Mouse (Mus musculus): ENCODE results near the gene Prkcb. TPM values are rescaled to one million over a fixed set of nuclear protein-coding genes. Genes with fewer than 3 reads are reported as not detected.
A peak's percentile ranks its signal among the peaks of the same experiment; 100 is the strongest.

Prkcb gene
- polyA plus RNA-seq, 1 experiment from 2014 or later, result 111 TPM

GRCm38 (mm10) chr7:122520850-122521638 is 232.5 kb downstream of the Prkcb start:
- Histone ChIP-seq H3K27me3 (ENCODE audit: control insufficient read depth, insufficient read depth, low read length) (no peaks in the 10 kb centered on the region), H3K27ac (replicated peaks; ENCODE audit: low read depth, low read length) (no peak overlapping the region; the same call in 1 of the 2 replicates), H3K4me2 (ENCODE audit: low read length) (no peak overlapping the region), H3K4me3 (replicated peaks; ENCODE audit: low read depth, low read length) (no peak overlapping the region), H3K36me3 (ENCODE audit: control insufficient read depth, insufficient read depth, low read length) (no peaks in the 10 kb centered on the region), H3K9me3 (ENCODE audit: control insufficient read depth, low read length) (no peaks in the 10 kb centered on the region), H3K9ac (replicated peaks; ENCODE audit: low read length) (no peak overlapping the region; the same call in 1 of the 2 replicates), H3K4me1 (ENCODE audit: control insufficient read depth, insufficient read depth, low read length) (0 out of 2 replicates have a peak, but pooled peaks cover 6% of the 10 kb centered on the region)
- DNase-seq, result peak; percentile 38
- ATAC-seq (ENCODE audit: low FRiP score, low TSS enrichment), result no peak
- 20% methylated on average over 7 of the region's 7 CpGs for WGBS

- 89% methylated on average over 11 of the region's 11 CpGs for WGBS
- Histone ChIP-seq H3K27me3 (ENCODE audit: control insufficient read depth, insufficient read depth, low read length) (no peaks in the 10 kb centered on the region), H3K27ac (replicated peaks; ENCODE audit: low read depth, low read length) (no peak overlapping the region), H3K4me1 (ENCODE audit: control insufficient read depth, insufficient read depth, low read length) (no peaks in the 10 kb centered on the region), H3K4me3 (replicated peaks; ENCODE audit: low read depth, low read length) (no peak overlapping the region), H3K4me2 (ENCODE audit: low read length) (no peak overlapping the region), H3K9ac (replicated peaks; ENCODE audit: low read length) (no peak overlapping the region), H3K9me3 (ENCODE audit: control insufficient read depth, low read length) (no peaks in the 10 kb centered on the region), H3K36me3 (ENCODE audit: control insufficient read depth, insufficient read depth, low read length) (0 out of 2 replicates have a peak, but pooled peaks cover 2% of the 10 kb centered on the region)
- ATAC-seq (ENCODE audit: low FRiP score, low TSS enrichment) (no peak), DNase-seq (no peak)
These were observed 239.7 kb downstream of the Prkcb start for GRCm38 (mm10) chr7:122528201-122528600.

GRCm38 (mm10) chr7:122528646-122529045 is 240.1 kb downstream of the Prkcb start:
- H3K9ac ChIP-seq (replicated peaks; ENCODE audit: low read length), result no peak overlapping the region
- no peaks in the 10 kb centered on the region for H3K27me3 ChIP-seq (ENCODE audit: control insufficient read depth, insufficient read depth, low read length)
- H3K27ac ChIP-seq (replicated peaks; ENCODE audit: low read depth, low read length), result no peak overlapping the region
- no peak overlapping the region for H3K4me2 ChIP-seq (ENCODE audit: low read length)
- no peak for ATAC-seq (ENCODE audit: low FRiP score, low TSS enrichment)
- 0 out of 2 replicates have a peak, but pooled peaks cover 2% of the 10 kb centered on the region for H3K36me3 ChIP-seq (ENCODE audit: control insufficient read depth, insufficient read depth, low read length)
- H3K9me3 ChIP-seq (ENCODE audit: control insufficient read depth, low read length), result no peaks in the 10 kb centered on the region
- no peaks in the 10 kb centered on the region for H3K4me1 ChIP-seq (ENCODE audit: control insufficient read depth, insufficient read depth, low read length)
- no peak overlapping the region for H3K4me3 ChIP-seq (replicated peaks; ENCODE audit: low read depth, low read length)
- WGBS, result 96% methylated on average over 5 of the region's 5 CpGs
- no peak for DNase-seq

GRCm38 (mm10) chr7:122533566-122534360 is 245.2 kb downstream of the Prkcb start:
- no peak for ATAC-seq (ENCODE audit: low FRiP score, low TSS enrichment)
- Histone ChIP-seq H3K27me3 (ENCODE audit: control insufficient read depth, insufficient read depth, low read length) (no peaks in the 10 kb centered on the region), H3K9ac (replicated peaks; ENCODE audit: low read length) (no peak overlapping the region), H3K9me3 (ENCODE audit: control insufficient read depth, low read length) (no peaks in the 10 kb centered on the region), H3K36me3 (ENCODE audit: control insufficient read depth, insufficient read depth, low read length) (0 out of 2 replicates have a peak, but pooled peaks cover 2% of the 10 kb centered on the region), H3K27ac (replicated peaks; ENCODE audit: low read depth, low read length) (no peak overlapping the region), H3K4me3 (replicated peaks; ENCODE audit: low read depth, low read length) (no peak overlapping the region), H3K4me2 (ENCODE audit: low read length) (no peak overlapping the region), H3K4me1 (ENCODE audit: control insufficient read depth, insufficient read depth, low read length) (no peaks in the 10 kb centered on the region)
- WGBS, result 90% methylated on average over 9 of the region's 9 CpGs
- DNase-seq, result no peak

- Histone ChIP-seq H3K9me3 (ENCODE audit: control insufficient read depth, low read length) (no peaks in the 10 kb centered on the region), H3K4me3 (replicated peaks; ENCODE audit: low read depth, low read length) (no peak overlapping the region), H3K9ac (replicated peaks; ENCODE audit: low read length) (no peak overlapping the region), H3K36me3 (ENCODE audit: control insufficient read depth, insufficient read depth, low read length) (no peaks in the 10 kb centered on the region), H3K27ac (replicated peaks; ENCODE audit: low read depth, low read length) (no peak overlapping the region), H3K4me2 (ENCODE audit: low read length) (no peak overlapping the region), H3K4me1 (ENCODE audit: control insufficient read depth, insufficient read depth, low read length) (peaks cover 4% of the 10 kb centered on the region; the same call in 1 of the 2 replicates), H3K27me3 (ENCODE audit: control insufficient read depth, insufficient read depth, low read length) (no peaks in the 10 kb centered on the region)
- no peak for DNase-seq
- ATAC-seq (ENCODE audit: low FRiP score, low TSS enrichment), result no peak
- WGBS, result 93% methylated on average over 3 of the region's 3 CpGs
These were observed 256.1 kb downstream of the Prkcb start for GRCm38 (mm10) chr7:122544616-122545015.

GRCm38 (mm10) chr7:122556575-122557140 is 268.1 kb downstream of the Prkcb start:
- no peak overlapping the region for H3K4me3 ChIP-seq (replicated peaks; ENCODE audit: low read depth, low read length)
- 20% methylated on average over 6 of the region's 6 CpGs for WGBS
- peaks cover 26% of the 10 kb centered on the region; the same call in 1 of the 2 replicates for H3K4me1 ChIP-seq (ENCODE audit: control insufficient read depth, insufficient read depth, low read length)
- H3K9me3 ChIP-seq (ENCODE audit: control insufficient read depth, low read length), result no peaks in the 10 kb centered on the region
- no peaks in the 10 kb centered on the region for H3K36me3 ChIP-seq (ENCODE audit: control insufficient read depth, insufficient read depth, low read length)
- DNase-seq (peak; percentile 64), ATAC-seq (ENCODE audit: low FRiP score, low TSS enrichment) (no peak; the same call in 1 of the 2 replicates)
- H3K27ac ChIP-seq (replicated peaks; ENCODE audit: low read depth, low read length), result peak overlapping the region; percentile 37
- H3K4me2 ChIP-seq (ENCODE audit: low read length), result no peak overlapping the region
- no peaks in the 10 kb centered on the region for H3K27me3 ChIP-seq (ENCODE audit: control insufficient read depth, insufficient read depth, low read length)
- H3K9ac ChIP-seq (replicated peaks; ENCODE audit: low read length), result no peak overlapping the region

GRCm38 (mm10) chr7:122558085-122558811 is 269.7 kb downstream of the Prkcb start:
- Histone ChIP-seq H3K4me3 (replicated peaks; ENCODE audit: low read depth, low read length) (no peak overlapping the region), H3K27ac (replicated peaks; ENCODE audit: low read depth, low read length) (0 out of 2 replicates have a peak overlapping the region, but pooled peaks have one; percentile 45), H3K9me3 (ENCODE audit: control insufficient read depth, low read length) (no peaks in the 10 kb centered on the region), H3K36me3 (ENCODE audit: control insufficient read depth, insufficient read depth, low read length) (no peaks in the 10 kb centered on the region), H3K4me1 (ENCODE audit: control insufficient read depth, insufficient read depth, low read length) (peaks cover 26% of the 10 kb centered on the region; the same call in 1 of the 2 replicates), H3K27me3 (ENCODE audit: control insufficient read depth, insufficient read depth, low read length) (no peaks in the 10 kb centered on the region), H3K4me2 (ENCODE audit: low read length) (no peak overlapping the region), H3K9ac (replicated peaks; ENCODE audit: low read length) (no peak overlapping the region)
- ATAC-seq (ENCODE audit: low FRiP score, low TSS enrichment) (no peak), DNase-seq (no peak)
- WGBS, result 43% methylated on average over 7 of the region's 7 CpGs

GRCm38 (mm10) chr7:122558912-122559311 is 270.4 kb downstream of the Prkcb start:
- Histone ChIP-seq H3K36me3 (ENCODE audit: control insufficient read depth, insufficient read depth, low read length) (no peaks in the 10 kb centered on the region), H3K4me3 (replicated peaks; ENCODE audit: low read depth, low read length) (no peak overlapping the region), H3K4me1 (ENCODE audit: control insufficient read depth, insufficient read depth, low read length) (peaks cover 26% of the 10 kb centered on the region; the same call in 1 of the 2 replicates), H3K27ac (replicated peaks; ENCODE audit: low read depth, low read length) (no peak overlapping the region), H3K27me3 (ENCODE audit: control insufficient read depth, insufficient read depth, low read length) (no peaks in the 10 kb centered on the region), H3K4me2 (ENCODE audit: low read length) (no peak overlapping the region), H3K9me3 (ENCODE audit: control insufficient read depth, low read length) (no peaks in the 10 kb centered on the region), H3K9ac (replicated peaks; ENCODE audit: low read length) (no peak overlapping the region)
- 40% methylated on average over 6 of the region's 6 CpGs for WGBS
- ATAC-seq (ENCODE audit: low FRiP score, low TSS enrichment) (no peak), DNase-seq (peak; percentile 40)
